Mouse (Mus musculus) myocyte (in vitro differentiated cells): ENCODE measurements at regions not wholly inside any gene's neighbourhood (a gene's known extent, or its start where the extent isn't known, plus 50 kb on each side); places are given as distances from the start of the nearest gene placed in this dataset.

ENCODE experiments used
- MYOD1 ChIP-seq, 3 experiments: IDR thresholded peaks; one replicate each; pipeline ENCODE4 v1.6.1; 2011; ENCODE audit warnings: control low read depth in 2 of 3, low read depth in 2 of 3, mild to moderate bottlenecking in 2 of 3, moderate library complexity in 1 of 3; ENCODE audit not compliant: insufficient read length in 2 of 3, control insufficient read depth in 1 of 3
- POLR2A ChIP-seq: IDR thresholded peaks from one replicate; pipeline ENCODE4 v1.6.1; 2011; ENCODE audit warnings: low read depth, mild to moderate bottlenecking, control low read depth, moderate library complexity; ENCODE audit not compliant: insufficient read length
- POLR2AphosphoS2 ChIP-seq: IDR thresholded peaks from one replicate; pipeline ENCODE4 v1.6.1; 2011; ENCODE audit warnings: low read depth, control low read depth; ENCODE audit not compliant: insufficient read length
- REST ChIP-seq: IDR thresholded peaks from one replicate; pipeline ENCODE4 v1.6.1; 2011; ENCODE audit warnings: mild to moderate bottlenecking, control low read depth, moderate library complexity; ENCODE audit not compliant: insufficient read depth, insufficient read length
- USF1 ChIP-seq: IDR thresholded peaks from one replicate; pipeline ENCODE4 v1.6.1; 2011; ENCODE audit warnings: low read depth, mild to moderate bottlenecking, control low read depth, moderate library complexity

GRCm38 (mm10) chr3:36328927-36329326 lies 106.8 kb upstream of the Qrfpr start:
- TF ChIP-seq MYOD1 (IDR thresholded peaks at IDR 0.05; ENCODE audit: control insufficient read depth in 1 of 3, insufficient read length in 2 of 3, low read depth in 2 of 3): no peak
- no peak for TF ChIP-seq POLR2A
- no peak for TF ChIP-seq USF1
- no peak for TF ChIP-seq REST
- no peak for TF ChIP-seq POLR2AphosphoS2
